Mouse (Mus musculus) c-Kit-negative CD71-positive TER-119-positive erythroid progenitor cells, embryonic 14.5 days (primary cell): ENCODE measurements around the gene Blvrb.
A peak's percentile ranks its signal among the peaks of the same experiment; 100 is the strongest.

Experiments used
- DNase-seq: peaks from one replicate; pipeline ENCODE4 v3.0.0-alpha.2; 2013; ENCODE audit warnings: low read depth, low spot score

Blvrb gene

DNA sequence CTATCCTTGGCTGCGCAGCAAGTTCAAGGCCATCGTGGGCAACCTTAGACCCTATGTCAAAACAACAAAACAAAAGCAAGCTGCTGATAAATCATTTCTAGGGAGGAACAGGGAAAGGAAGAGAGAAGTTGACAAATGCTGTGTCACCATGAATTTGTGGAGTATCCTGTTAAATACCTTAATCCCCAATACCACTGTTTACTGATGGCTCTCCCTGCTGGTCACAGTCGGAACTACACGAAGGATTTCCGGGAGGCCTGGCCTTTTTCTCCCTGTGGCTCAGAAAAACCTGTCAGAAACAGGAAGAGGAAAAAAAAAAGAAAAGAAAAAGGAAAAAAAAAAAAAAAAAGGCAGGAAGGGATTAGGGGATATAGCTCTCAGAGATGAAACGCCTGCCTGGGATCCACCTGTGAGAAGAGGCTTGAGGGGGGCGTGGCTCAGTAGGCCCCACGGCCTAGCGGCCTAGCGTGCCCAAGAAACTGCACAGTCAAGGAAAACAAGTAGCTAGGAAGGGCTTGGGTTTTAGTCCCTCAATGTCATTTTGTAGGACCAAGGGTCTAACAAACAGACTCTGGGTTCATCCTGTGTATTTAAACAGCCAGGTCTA is 1.6 kb downstream of the Blvrb start:
- DNase-seq = peak; percentile 83

DNA sequence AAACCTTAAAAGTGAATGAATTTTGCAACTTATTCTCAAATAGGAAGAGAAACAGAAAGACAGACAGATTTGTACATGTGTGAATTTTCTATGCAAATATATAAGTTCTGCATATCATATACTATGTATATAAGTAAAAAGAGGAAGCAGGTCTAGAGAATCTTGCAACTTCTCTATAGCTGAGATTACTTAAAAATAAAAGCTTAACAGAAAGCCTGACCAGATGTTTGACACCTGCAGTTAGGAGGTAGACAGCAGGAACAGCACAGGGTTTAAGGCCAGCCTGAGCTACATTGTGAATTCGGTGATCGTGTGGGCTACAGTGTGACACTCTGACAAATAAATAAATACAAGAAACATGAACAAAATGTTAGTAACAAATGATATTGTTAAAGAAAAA is 3.6 kb downstream of the Blvrb start:
- DNase-seq = no peak

DNA sequence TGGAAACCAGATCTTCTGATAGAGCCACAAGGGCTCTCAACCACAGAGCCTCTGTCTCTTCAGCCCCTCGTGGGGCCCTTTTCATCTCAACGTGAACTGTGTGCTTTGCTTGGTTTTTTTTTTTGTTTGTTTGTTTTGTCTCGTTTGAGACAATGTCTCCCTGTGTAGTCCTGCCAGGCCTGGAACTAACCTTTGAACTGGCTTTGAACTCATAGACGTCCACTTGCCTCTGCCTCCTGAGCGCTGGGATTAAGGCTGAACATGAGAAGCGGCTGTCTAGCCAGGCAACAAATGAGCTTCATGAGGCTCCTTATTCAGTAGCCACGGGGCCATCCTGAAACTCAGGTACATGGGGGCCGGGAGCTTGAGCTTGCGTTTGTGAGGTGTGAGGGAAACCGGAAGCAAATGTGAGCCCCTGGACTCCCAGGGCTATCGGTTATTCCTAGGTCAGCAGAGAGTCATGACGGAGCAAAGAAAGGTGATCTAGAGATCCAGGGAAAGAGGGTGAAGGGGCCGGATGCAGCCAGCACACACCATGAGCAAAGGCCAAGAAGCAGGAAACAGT is 4.5 kb downstream of the Blvrb start:
- no peak for DNase-seq

DNA sequence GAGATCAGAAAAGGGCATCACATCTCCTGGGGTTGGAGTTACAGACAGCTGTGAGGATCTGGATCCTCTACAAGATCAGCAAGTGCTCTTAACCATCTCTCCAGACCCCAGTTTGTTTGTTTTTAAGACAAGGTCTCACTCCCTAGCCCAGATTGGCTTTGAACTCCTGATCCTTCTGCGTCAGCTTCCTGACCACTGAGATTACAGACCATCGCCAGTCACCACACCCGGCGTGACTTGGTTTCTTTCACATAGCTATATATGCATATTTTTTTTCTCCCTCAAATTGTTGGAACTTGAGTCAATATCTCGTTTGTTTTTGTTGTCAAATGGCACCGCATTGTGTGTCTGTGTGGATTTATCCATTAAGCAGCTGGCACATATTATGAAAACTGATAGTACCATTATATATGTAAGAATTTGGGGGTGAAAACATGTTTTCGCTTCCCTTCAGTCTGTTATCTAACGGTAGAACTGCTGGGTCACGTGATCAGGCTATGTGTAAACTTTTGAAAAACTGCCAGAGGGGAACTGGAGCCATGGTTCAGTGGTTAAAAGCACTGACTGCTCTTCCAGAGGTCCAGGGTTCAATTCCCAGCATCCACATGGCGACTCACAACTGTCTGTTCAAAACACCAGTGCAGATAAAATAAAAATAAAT is 6.8 kb downstream of the Blvrb start:
- peak; percentile 58 for DNase-seq

DNA sequence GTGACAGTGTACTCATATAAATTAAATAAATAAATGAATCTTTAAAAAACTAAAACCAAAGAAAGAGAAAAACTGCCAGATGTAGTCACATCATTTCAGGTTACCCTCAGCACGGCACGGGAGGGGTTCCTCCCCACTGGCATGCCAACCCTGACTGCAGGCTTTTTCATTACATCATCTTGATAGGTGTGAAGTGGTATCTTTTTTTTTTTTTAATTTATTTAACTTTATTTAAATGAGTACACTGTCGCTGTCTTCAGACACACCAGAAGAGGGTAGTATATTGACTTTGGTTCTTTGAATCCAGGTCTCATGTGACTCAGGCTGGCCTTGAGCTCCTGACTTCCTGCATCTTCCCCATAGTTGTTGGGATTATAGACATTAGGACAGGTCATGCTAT is 7.5 kb downstream of the Blvrb start:
- no peak for DNase-seq

DNA sequence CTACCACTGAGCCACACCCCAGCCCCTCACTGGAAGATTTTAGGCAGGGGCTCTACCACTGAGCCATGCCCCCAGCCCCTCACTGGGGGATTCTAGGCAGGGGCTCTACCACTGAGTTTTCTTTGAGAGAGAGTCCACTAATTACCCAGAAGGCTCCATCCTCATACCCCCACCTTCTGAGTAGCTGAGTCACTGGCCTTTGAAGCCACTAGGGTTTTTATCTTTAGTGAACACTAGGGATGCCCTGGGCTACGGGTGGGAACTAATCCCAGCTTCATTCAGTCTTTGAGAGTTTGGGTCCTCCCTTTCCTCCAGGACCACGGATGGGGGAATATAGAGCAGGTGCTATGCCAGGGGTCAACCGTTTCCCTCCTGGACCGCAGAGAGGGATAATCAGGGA is 10.8 kb downstream of the Blvrb start:
- no peak for DNase-seq

DNA sequence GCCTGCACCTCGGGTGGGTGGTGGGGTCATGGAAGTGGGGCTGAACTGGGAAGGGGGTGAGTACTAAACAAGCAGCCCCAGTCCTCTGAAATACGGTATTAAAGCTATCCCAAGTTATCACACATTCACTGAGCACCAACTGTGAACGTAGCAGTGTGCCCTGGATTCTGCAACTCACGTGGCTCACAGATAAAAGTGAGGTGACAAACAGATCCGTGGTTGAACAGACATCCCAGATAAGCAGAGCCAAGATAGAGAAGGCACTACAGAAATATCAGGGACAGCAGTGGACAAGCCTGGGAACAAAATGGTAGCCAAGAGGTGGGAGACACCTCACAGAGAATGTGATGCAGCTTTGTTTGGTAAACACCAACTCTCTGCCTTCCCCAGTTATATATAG is 11.9 kb downstream of the Blvrb start:
- no peak for DNase-seq

DNA sequence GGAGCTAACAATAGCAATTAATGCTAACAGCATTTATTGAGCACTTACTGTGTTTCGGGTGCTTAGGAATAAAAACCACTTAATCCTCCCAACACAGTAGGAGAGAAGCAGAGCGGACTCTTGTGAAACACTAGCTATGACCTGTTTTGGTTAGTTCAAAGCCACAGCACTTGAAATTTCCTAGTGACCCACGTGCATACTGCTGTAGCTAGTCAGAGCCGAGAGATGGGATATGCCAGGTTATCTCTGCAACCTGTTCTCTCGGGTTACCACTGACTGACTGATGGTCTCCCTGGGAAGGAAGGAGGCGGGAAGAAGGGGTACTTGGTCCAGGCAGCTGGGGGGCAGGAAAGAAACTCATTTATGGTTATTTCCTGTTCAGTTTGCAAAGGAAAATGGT is 12.7 kb downstream of the Blvrb start:
- DNase-seq = no peak

DNA sequence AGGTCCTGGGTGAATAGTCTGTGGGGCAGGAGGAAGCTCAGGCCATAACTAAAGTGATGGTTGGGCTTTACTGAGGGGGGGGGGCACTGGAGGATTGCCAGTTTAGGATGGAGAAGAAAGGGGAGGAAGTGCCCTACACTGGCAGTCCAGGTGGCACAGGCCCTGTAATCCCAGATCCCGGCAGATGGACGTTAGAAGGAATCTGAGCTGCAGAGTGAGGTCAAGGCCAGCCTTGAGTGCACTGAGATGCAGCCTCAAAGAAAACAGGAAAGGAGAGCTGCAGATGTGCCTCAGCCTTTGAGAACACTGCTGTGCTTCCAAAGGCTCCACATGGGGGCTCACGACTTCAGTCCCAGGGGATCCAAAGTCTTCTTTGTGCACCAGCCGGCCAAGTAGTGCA is 19.9 kb downstream of the Blvrb start:
- DNase-seq = no peak

DNA sequence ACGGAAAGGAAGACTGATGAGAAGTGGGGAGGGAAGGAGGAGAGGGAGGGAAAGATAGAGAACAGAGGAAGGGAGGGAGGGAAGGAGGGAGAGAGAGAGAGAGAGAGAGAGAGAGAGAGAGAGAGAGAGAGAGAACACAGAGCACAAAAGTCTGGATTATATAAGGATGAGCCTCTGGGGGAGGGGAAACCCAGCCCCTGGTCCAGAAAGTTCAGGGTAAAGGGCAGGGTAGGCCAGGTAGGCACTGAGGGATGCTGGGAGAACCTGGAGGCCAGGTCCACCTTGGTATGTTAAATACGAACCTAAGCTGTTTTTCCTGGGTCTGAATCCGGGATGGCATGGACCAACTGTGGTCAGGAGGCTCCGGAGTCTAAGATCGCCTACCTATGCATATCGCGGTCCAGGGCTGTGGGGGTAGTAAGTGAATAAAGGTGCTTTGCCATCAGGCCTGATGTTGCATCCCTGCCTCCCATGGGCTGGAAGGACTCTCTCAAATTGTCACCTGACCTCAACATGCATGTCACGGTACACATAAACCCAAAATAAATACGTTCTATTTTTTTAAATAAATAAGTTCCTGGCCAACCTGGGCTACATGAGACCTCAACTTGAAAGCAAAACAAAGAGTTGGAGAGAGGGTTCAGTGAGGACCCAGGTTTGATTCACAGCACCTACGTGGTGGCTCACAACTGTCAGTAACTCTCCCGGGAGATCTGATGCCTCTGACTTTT is 23.8 kb downstream of the Blvrb start:
- DNase-seq = no peak

DNA sequence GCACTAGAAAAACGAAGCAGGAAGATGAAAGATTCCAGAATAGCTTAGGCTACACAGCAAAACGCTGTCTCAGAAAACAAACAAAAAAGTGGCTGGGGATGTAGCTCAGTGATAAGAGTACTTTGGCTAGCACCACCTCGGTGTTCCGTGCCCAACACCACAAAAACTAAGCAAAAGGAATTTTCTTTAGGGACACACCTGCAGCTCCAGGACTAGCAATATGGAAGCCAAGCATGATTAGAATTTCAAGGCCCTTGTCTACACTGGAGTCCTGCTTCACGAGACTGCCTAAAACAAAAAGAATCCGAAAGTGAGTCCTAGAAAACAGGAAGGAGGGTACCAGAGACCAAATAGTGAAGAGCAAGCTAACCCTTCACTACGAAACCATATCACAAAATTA is 24.8 kb downstream of the Blvrb start:
- no peak for DNase-seq

DNA sequence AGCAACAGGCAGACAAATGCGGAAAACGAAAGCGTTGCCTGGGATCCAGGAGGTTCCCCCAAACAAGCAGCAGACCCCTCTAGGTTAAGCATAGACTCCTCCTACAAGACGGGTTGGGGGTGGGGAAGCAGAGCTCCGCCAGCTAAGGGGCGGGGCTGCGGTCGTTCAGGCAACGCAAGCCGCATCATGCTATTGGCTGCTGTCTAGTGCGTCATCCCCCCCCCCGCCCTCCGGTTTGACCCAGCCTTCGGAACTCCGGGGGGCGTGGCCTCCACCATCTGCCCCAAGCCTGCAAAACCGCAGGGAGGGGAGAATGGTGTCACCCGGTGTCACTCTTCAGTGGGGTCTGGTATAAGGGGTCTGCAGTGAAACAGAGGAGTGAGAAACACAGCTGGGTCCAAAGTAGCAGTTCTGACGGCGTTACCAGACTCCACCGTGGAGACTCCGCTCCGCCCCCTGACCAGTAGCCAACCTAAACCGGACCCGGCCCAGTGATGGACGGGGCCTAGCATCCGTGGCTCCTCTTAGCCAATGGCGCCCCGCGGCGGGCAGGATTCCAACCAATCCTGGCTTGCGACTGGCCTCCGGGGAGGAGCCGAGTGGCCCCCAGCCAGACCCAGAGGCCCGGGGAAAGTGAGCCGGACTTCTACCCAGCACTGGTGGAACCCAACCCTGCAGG is 25.5 kb downstream of the Blvrb start, which contains the start of gene Sertad3:
Gene Sertad3 (plus strand): TSS at position 613 of the 679 bp plus-strand sequence.
- peak; percentile 96 for DNase-seq

DNA sequence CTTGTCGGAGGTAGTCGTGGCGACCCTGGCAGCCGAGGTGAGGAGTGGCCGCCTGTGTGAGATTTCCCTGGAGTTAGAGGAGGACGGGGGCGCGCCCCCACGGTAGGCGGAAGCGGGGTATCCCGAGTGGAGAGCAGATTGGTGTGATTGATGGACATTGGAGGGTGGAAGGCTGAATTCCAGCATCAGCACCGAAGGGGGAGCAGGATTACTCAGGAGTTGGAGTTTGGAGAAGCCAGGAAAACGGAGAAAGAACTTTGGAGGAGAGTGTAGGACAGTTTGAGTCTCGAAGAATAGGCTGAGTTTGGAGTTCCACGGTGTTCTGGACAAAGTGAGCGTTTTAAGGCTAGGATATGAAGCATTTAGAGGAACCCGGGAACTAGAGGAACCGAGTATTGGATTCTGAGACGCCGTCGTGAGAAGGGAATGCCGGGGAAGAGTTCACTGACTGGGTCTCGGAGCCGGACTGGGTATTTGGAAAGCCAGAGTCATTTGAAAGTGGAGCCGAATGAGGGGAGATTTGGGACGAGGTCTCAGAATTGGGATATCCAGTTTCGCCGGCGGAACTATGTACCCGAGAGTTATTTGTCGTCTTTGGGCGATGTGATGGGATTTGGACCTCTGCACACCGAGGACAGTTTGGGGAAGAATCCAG is 26.2 kb downstream of the Blvrb start:
- DNase-seq = no peak

DNA sequence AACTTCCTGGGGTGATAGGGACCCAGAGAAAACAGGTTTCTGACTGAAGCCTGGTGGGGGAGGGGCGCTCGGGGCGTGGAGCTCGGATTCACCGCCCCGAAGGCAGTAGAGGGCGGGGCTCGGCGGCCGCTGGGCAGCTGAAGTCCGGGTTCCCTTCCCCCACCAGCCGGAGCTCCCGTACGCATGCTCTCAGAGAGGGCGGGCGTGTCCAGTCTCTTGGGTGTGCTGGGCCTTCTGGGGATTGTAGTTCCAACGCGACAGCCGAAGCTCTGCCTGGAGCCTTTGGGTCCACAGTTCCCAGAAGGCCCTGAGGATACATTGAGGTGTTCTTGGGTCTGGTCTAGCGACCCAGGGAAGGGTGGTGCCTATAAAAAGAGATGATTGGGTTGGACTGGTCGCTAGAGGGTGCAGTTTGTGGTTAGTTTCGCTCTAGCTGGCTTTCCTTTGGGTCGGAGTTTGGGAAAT is 26.7 kb downstream of the Blvrb start:
- DNase-seq = peak; percentile 98

DNA sequence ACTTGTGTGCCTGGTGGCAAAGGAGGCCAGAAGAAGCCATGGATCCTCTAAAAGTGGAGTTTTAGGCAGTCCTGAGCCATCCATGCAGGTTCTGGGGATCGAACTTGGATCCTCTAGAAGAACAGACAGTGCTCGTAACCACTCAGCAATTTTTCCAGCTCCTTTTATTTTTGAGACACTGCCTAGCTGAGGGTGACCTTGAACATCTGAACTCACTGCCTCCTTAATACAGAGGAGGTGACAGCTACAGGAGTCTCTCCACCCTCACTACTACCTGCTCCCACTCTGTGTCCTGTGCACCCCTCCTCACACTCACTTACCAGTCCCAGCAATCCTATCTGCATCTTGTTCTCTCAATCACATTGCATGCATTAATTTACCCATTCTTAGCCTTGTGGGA is 27.8 kb downstream of the Blvrb start:
- no peak for DNase-seq

DNA sequence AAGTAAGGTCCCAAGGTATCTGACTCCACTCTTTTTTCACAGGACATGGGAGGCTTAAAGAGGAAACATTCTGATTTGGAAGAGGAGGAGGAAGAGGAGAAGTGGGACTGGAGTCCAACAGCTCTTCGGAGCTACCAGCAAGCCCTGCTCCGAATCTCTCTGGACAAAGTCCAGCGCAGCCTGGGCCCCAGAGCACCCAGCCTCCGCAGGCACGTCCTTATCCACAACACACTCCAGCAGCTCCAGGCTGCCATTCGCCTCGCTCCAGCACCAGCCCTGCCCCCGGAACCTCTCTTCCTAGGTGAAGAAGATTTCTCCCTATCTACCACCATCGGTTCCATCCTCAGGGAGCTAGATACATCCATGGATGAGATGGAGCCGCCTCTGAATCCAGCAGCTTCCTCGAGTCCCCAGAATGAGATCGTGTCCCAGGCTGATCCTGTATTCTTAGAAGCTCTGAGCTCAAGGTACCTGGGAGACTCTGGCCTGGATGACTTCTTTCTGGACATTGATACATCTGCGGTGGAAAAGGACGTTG is 28.4 kb downstream of the Blvrb start:
- no peak for DNase-seq

DNA sequence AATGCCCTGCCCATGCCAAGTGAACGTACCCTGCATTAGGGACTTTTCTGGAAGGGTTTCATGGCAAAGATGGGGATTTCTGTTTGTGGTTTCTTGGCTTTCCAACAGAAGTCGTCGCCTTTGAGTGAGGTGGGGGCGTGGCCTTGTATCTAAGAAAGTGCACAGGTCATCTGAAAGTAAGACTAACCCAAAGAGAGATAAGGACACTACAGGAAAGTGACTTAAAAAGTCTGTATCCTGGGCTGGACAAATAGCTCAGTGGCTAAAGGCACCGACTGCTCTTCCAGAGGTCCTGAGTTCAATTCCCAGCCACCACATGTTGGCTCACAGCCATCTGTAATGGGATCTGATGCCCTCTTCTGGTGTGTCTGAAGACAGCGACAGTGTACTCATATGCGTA is 30.8 kb downstream of the Blvrb start:
- no peak for DNase-seq

DNA sequence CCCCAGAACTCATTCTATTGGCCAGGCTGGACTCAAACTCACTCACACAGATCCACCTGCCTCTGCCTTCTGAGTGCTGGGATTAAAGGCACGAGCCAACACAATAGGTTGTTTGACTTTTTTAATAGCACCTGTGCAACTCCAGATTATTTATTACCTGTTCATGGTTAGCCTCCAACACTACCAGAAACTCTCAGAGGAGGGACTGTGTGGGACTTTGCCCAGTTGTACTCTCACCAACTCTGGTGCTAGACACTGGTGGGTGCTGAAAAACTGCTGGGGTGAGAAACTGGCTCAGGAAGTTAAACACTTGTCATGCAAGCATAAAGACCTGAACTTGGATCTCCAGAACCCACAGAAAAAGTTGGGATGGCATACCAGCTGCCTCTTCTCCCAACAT is 32.0 kb downstream of the Blvrb start:
- no peak for DNase-seq

DNA sequence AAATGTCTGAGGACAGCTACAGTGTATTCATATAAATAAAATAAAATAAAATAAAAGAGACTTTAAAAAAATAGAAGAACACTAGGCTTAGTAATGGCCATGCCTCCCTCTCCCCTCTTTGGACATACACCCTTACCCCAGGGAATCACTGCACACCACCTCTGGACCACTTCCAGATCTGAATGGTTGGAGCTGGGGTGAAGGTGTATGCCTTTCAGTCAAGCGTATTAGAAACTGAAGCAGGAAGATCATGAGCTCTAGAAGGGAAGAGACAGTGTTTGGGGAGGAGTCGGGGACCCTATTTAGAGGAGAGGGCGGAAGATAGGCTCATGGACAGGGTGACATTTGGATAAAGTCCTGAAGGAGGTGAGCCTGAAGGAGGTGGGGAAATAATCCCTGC is 32.7 kb downstream of the Blvrb start:
- no peak for DNase-seq

DNA sequence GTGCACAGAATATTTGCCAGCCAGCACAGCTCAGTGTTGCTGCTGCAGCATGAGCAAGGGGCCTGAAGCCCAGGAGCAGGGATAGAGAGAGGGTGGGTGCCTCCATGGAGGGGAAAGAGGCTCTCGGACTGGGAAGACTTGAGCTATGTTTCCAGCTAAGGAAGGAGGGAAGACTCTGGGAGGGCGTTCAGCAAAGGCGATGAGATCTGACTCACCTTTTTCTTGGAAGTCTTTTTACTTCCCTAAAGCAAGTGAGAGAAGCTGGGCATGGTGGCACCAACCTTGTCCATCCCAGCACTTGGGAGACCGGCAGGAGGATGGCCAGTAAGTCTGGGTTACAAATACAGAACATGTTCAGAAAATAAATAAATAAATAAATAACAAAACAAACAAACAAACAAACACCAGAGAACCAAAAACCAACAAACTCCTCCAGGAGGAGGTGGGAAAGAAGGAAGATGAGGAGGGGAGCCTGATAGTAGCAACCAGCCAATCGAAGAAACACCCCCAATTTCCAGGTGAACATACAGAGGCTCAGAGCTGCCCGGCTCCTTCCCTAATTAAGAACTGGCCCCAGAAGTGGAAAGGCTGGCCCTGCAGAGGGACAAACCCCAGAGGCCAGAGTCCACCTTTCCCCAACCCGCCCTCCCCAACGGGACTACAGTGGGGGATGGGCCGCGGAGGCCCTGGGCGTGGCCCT is 33.3 kb downstream of the Blvrb start:
- no peak for DNase-seq

DNA sequence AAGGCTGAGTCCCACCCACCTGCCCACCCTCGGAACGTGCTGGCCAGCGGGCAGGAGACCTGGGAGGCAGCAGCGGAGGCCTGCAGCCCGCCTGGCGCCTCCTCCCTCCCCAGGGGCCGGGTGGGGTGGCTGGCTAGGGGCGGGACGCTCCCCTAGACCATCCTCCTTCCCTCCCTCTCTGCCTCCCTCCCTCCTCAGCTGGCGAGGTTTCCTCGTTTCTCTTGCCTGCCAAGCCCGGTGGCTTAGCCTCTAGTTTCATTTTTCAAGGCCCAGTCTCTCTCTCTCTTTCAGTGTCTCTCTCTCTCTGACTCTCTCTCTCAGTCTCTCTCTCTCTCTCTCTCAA is 33.8 kb downstream of the Blvrb start:
- DNase-seq = peak; percentile 70
